Mouse (Mus musculus) small intestine, adult 2 months (tissue): ENCODE results near the gene Zfp414. TPM values are rescaled to one million over a fixed set of nuclear protein-coding genes. Genes with fewer than 3 reads are reported as not detected.

Source experiments
- H3K27ac ChIP-seq: fragments of 200-500 bp; 2 replicates; pipeline ENCODE4 v1.5.1; 2012; ENCODE audit warnings: low read depth, low read length, control low read depth, inconsistent platforms; ENCODE audit not compliant: insufficient read depth
- H3K27me3 ChIP-seq: fragments of 200-500 bp; 2 replicates; pipeline ENCODE4 v1.6.1; 2012; ENCODE audit warnings: mild to moderate bottlenecking, moderate library complexity, low read length, inconsistent platforms; ENCODE audit not compliant: control insufficient read depth, insufficient read depth
- H3K36me3 ChIP-seq: fragments of 200-500 bp; 2 replicates; pipeline ENCODE4 v1.6.1; 2012; ENCODE audit warnings: mild to moderate bottlenecking, low read length, control low read depth, inconsistent platforms; ENCODE audit not compliant: control insufficient read depth, insufficient read depth
- H3K4me1 ChIP-seq: fragments of 200-500 bp; 2 replicates; pipeline ENCODE4 v1.6.1; 2012; ENCODE audit warnings: low read length, inconsistent platforms, mixed read lengths; ENCODE audit not compliant: control insufficient read depth, insufficient read depth, insufficient read length
- H3K4me3 ChIP-seq: fragments of 200-500 bp; 2 replicates; pipeline ENCODE4 v1.5.1; 2012; ENCODE audit warnings: low read depth, mild to moderate bottlenecking, control low read depth, inconsistent platforms, low read length, moderate library complexity
- CTCF ChIP-seq: fragments of 200-500 bp; IDR thresholded peaks from 2 replicates; pipeline ENCODE4 v1.5.1; 2012; ENCODE audit warnings: low read depth, mild to moderate bottlenecking, control low read depth, inconsistent platforms, low read length, moderate library complexity, mixed read lengths; ENCODE audit not compliant: insufficient replicate concordance, insufficient read length; ENCODE audit errors: extremely low read depth
- POLR2A ChIP-seq: fragments of 200-500 bp; IDR thresholded peaks from 2 replicates; pipeline ENCODE4 v1.6.1; 2012; ENCODE audit warnings: low read depth, mild to moderate bottlenecking, control low read depth, inconsistent platforms, low read length, moderate library complexity
- WGBS: fragments of 180-500 bp; shearing (Covaris S2); methylation state at CpG from one replicate; pipeline ENCODE4 v1.1.7; 2018; 5-methylcytosine and 5-hydroxymethylcytosine counted together
- polyA plus RNA-seq: library from polyadenylated mRNA; depleted of rRNA; stranded (reverse); fragments of >200 nt; gene quantifications from 2 replicates; pipeline ENCODE4 v1.2.3, GENCODE M21; 2012

Gene Zfp414
- polyA plus RNA-seq, 1 experiment, result 33.1 TPM

DNA sequence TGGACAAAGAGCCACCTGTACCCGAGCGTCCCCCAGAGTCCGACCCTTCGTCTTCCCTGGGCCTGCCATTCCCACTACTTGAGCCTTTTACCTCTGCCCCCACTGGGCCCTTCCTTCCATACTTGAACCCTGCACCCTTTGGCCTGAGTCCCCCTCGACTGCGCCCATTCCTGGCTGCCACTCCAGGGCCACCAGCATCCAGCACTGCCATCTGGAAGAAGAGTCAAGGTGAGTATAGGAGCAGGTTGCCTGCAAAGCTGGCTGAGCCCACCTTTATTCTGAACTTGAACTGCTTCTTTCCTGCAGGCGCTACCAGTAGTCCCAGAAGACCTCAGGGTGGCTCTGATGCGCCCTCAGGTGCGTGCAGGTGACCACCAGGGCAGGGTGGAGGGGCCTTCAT lies 2.3 kb downstream of the Zfp414 start:
- no peak for TF ChIP-seq CTCF
- H3K4me3 ChIP-seq, result no peak overlapping the region
- H3K4me1 ChIP-seq, result peaks cover 4% of the 10 kb centered on the region
- no peak overlapping the region for H3K27ac ChIP-seq
- no peaks in the 10 kb centered on the region for H3K27me3 ChIP-seq
- H3K36me3 ChIP-seq, result peaks cover 7% of the 10 kb centered on the region; the same call in 1 of the 2 replicates
- 95% methylated on average over 9 of the region's 9 CpGs for WGBS

DNA sequence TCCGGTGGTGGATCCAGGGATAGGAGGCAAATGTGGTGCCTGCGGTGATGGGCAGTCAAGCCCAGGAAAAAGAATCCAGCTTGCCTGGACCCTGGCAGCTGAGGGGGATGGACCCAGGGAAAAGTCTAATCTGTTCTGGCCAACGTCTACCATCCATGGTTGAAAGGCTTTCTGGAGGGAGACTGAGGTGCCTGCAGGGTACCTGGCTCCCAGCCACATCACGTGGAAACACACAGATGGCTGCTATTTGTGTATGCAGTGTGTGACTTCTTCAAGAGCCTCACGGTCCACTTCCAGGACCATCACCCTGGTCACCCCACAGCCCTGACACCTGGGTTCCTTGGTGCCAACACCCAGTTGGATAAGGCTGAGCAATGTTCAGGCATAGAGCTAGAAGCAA lies 2.9 kb downstream of the Zfp414 start:
- 81% methylated on average over 5 of the region's 5 CpGs for WGBS
- peaks cover 4% of the 10 kb centered on the region for H3K4me1 ChIP-seq
- no peak for TF ChIP-seq POLR2A
- no peak for TF ChIP-seq CTCF

DNA sequence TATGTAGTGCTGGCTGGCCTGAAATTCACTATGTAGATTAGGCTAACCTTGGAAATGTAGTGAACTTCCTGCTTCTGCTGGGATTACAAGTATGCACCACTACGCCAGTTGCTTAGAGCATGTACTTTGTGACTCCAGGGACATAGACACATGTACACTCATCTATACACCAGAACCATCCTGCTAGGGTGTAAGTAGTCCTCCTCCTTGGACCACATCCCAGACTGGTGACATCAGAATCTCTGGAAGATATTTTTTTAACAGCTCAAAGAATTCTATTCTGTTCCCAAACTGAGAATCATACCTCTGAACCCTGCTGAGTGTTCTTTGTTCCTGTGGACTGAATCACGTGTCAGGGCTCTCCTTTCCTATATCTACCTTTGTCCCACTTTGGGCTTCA lies 8.1 kb downstream of the Zfp414 start:
- H3K27me3 ChIP-seq, result no peaks in the 10 kb centered on the region
- TF ChIP-seq CTCF, result no peak
- TF ChIP-seq POLR2A, result no peak
- no peaks in the 10 kb centered on the region for H3K36me3 ChIP-seq
- H3K4me1 ChIP-seq, result no peaks in the 10 kb centered on the region
- no peak overlapping the region for H3K4me3 ChIP-seq
- WGBS, result 72% methylated on average over 2 of the region's 2 CpGs
- H3K27ac ChIP-seq, result no peak overlapping the region

More for the DNA sequence above, 2.9 kb downstream of the Zfp414 start:
- Histone ChIP-seq H3K36me3 (peaks cover 7% of the 10 kb centered on the region; the same call in 1 of the 2 replicates), H3K27ac (no peak overlapping the region), H3K27me3 (no peaks in the 10 kb centered on the region), H3K4me3 (no peak overlapping the region)

DNA sequence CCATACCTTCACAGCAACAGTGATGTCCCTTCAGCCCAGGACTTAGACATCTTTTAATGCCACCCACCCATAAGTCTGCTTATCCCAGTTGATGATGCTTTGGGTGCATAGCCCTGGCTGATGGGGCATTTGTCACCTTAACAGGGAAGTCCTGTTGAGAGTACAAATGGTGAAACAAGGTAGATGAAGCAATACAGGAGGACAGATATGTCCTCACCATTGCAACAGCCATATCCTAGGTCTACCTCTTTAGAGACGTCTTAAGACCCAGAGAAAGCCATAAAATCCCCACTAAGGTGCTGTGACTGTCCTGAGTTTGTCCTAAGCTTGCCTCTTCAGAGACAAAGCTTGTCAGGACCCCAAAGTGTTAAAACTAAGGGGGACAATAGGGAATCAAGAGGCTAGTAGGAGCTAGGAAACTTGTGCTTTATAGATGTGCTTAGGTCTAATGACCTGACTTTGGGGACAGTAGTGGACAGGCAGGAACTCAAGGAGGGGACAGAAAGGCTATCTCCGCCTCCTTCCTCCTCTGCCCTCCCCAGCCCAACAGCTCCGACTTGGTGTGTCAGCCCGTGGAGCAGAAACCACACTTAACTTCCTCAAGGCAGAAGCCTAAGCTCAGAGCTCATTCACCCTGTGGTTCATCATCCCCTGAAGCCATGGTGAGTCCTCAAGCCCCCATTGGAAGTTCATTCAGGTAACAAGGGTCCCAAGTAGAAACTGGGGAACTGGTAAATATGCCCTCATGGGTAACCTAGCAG lies 8.8 kb downstream of the Zfp414 start, which contains the start of gene Pram1:
TSS of gene Pram1 (plus strand) at position 541 of the 761 bp plus-strand sequence.
- no peaks in the 10 kb centered on the region for H3K4me1 ChIP-seq
- H3K27ac ChIP-seq, result 0 out of 2 replicates have a peak within 1 kb of the TSS, but pooled peaks have one; percentile 18
- WGBS, result 70% methylated on average over 4 of the region's 4 CpGs
- H3K36me3 ChIP-seq, result no peaks in the 10 kb centered on the region
- no peak within 1 kb of the TSS for H3K4me3 ChIP-seq
- TF ChIP-seq CTCF (no peak), POLR2A (no peak)
- no peaks in the 10 kb centered on the region for H3K27me3 ChIP-seq

GRCm38 (mm10) chr17:33639743-33640142 lies 10.9 kb downstream of the Zfp414 start:
- H3K36me3 ChIP-seq, result peaks cover 12% of the 10 kb centered on the region
- 36% methylated on average over 6 of the region's 6 CpGs for WGBS
- H3K27ac ChIP-seq, result no peak overlapping the region
- no peak for TF ChIP-seq CTCF
- H3K4me1 ChIP-seq, result no peaks in the 10 kb centered on the region
- no peaks in the 10 kb centered on the region for H3K27me3 ChIP-seq
- H3K4me3 ChIP-seq, result no peak overlapping the region

DNA sequence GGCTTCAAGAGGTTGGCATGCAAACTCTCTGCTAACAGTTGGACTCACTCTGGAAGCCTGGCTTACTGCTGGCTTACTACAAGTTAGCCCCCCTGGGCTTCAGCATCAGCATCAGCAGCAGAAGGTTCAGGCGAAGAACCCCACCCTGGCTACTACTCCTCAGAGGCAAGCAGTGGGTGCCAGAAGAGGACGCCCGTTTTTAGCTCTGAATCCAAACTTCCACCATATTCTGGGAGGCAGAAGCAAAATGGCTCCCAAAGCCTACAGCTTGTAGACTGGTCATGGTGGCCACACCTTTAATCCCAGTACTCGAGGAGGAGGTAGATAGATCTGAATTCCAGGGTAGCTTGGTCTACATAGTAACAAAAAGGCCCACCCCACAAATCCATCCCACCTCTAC lies 15.2 kb downstream of the Zfp414 start:
- TF ChIP-seq CTCF (no peak), POLR2A (no peak)
- 85% methylated on average over 4 of the region's 4 CpGs for WGBS
- peaks cover 49% of the 10 kb centered on the region for H3K36me3 ChIP-seq

DNA sequence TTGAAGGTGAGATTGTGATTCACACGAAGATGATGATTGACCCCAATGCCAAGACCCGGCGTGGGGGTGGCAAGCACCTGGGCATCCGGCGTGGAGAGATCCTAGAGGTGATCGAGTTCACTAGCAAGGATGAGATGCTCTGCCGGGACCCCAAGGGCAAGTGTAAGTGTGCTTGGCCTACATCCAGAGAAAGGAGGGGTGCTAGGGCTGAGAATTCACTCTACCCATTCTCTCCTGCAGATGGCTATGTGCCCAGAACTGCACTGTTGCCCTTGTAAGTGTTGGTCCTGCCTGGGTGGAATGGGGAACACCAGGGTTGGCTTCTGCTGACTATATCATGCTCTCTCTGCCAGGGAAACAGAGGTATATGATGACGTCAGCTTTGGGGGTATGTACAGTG lies 16.2 kb downstream of the Zfp414 start:
- WGBS, result 92% methylated on average over 8 of the region's 8 CpGs
- Histone ChIP-seq H3K4me1 (no peaks in the 10 kb centered on the region), H3K36me3 (peaks cover 59% of the 10 kb centered on the region), H3K27me3 (no peaks in the 10 kb centered on the region), H3K27ac (no peak overlapping the region), H3K4me3 (no peak overlapping the region)
- TF ChIP-seq CTCF (no peak), POLR2A (no peak)

More for the DNA sequence above, 15.2 kb downstream of the Zfp414 start:
- no peak overlapping the region for H3K4me3 ChIP-seq
- H3K27ac ChIP-seq, result no peak overlapping the region
- no peaks in the 10 kb centered on the region for H3K4me1 ChIP-seq
- no peaks in the 10 kb centered on the region for H3K27me3 ChIP-seq
